Mouse (Mus musculus) limb, embryonic 14.5 days (tissue): ENCODE data around the gene Il1rap. TPM values are rescaled to one million over a fixed set of nuclear protein-coding genes. Genes with fewer than 3 reads are reported as not detected.

Experiments used
- ATAC-seq: fragments of 200-750 bp; cut with Nextera tagmentation; 2 replicates; pipeline ENCODE4 v1.8.0; 2017; ENCODE audit warnings: low read depth, moderate number of reproducible peaks, moderate TSS enrichment; ENCODE audit not compliant: low FRiP score
- DNase-seq: peaks from one replicate; pipeline ENCODE4 v3.0.0-alpha.2; 2015; ENCODE audit warnings: low spot score
- H3K27ac ChIP-seq: fragments of 300-500 bp; sonication (generic); replicated peaks from 2 replicates; pipeline ENCODE4 v1.5.1; 2014; ENCODE audit warnings: low read depth, mild to moderate bottlenecking, low read length, moderate library complexity, mixed read lengths
- H3K27me3 ChIP-seq: fragments of 300-500 bp; sonication (generic); 2 replicates; pipeline ENCODE4 v1.6.1; 2014; ENCODE audit warnings: low read length, mixed read lengths; ENCODE audit not compliant: control insufficient read depth, insufficient read depth
- H3K36me3 ChIP-seq: fragments of 300-500 bp; sonication (generic); 2 replicates; pipeline ENCODE4 v1.6.1; 2014; ENCODE audit warnings: mild to moderate bottlenecking, low read length, moderate library complexity, mixed read lengths; ENCODE audit not compliant: control insufficient read depth, insufficient read depth
- H3K4me1 ChIP-seq: fragments of 300-500 bp; sonication (generic); 2 replicates; pipeline ENCODE4 v1.6.1; 2014; ENCODE audit warnings: antibody characterized with exemption, low read length, mixed read lengths; ENCODE audit not compliant: control insufficient read depth, insufficient read depth
- H3K4me2 ChIP-seq: fragments of 300-500 bp; sonication (generic); replicated peaks from 2 replicates; pipeline ENCODE4 v1.6.1; 2014; ENCODE audit warnings: low read depth, mild to moderate bottlenecking, low read length, moderate library complexity; ENCODE audit not compliant: severe bottlenecking
- H3K4me3 ChIP-seq: fragments of 300-500 bp; sonication (generic); replicated peaks from 2 replicates; pipeline ENCODE4 v1.5.1; 2014; ENCODE audit warnings: low read length
- H3K9ac ChIP-seq: fragments of 300-500 bp; sonication (generic); 2 replicates; pipeline ENCODE4 v1.6.1; 2014; ENCODE audit warnings: mild to moderate bottlenecking, low read depth, low read length, moderate library complexity; ENCODE audit not compliant: severe bottlenecking
- H3K9me3 ChIP-seq: fragments of 300-500 bp; sonication (generic); 2 replicates; pipeline ENCODE4 v1.6.1; 2016; ENCODE audit warnings: low read length; ENCODE audit not compliant: control insufficient read depth
- POLR2A ChIP-seq: fragments of 200-500 bp; IDR thresholded peaks from 2 replicates; pipeline ENCODE4 v1.8.0; 2012; ENCODE audit warnings: inconsistent platforms, mild to moderate bottlenecking, moderate library complexity, borderline replicate concordance; ENCODE audit not compliant: insufficient read depth, insufficient read length; ENCODE audit errors: extremely low read depth
- WGBS: fragments of 180-500 bp; shearing (Covaris S2); extraction: QIAGEN DNeasy Blood & Tissue Kit; methylation state at CpG from one replicate; pipeline ENCODE4 v1.1.7; 2014; 5-methylcytosine and 5-hydroxymethylcytosine counted together
- polyA plus RNA-seq, 2 experiments: library from polyadenylated mRNA; depleted of rRNA in 1 of 2; stranded (reverse) in 1 of 2; unstranded in 1 of 2; fragments of >200 nt; fragmentation: Nextera tagmentation in 1 of 2; extraction: Ambion mirVana in 1 of 2; gene quantifications; 2 replicates each; pipeline versions ENCODE4 v1.2.1 to v1.2.3; 2012 to 2014

Il1rap gene
- polyA plus RNA-seq, 2 experiments = 6.9 to 9.5 TPM

DNA sequence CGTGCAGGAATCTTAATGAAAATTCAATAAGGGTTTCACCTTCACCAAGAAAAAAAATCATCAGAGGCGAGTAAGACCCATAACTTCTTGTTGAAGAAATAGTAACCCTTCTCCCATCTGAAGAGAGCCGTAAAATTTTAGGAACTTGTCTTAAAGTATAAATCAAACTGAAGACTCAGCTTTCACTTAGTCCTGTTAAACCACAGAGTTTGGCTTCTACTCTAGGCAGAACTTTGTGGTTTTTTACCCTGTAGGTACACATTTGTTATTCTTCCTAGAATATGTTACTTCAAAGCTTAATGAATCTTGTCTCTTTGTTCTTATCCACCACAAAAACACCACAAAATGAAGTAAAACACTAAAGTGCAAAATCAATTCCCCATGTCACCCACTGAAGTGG is 29.3 kb upstream of the Il1rap start:
- no peak for TF ChIP-seq POLR2A
- Histone ChIP-seq H3K27me3 (no peaks in the 10 kb centered on the region), H3K36me3 (no peaks in the 10 kb centered on the region), H3K9ac (no peak overlapping the region), H3K4me1 (no peaks in the 10 kb centered on the region), H3K27ac (no peak overlapping the region), H3K9me3 (no peaks in the 10 kb centered on the region), H3K4me3 (no peak overlapping the region), H3K4me2 (no peak overlapping the region)
- no peak for DNase-seq
- no peak for ATAC-seq
- 39% methylated on average over 3 of the region's 3 CpGs for WGBS

DNA sequence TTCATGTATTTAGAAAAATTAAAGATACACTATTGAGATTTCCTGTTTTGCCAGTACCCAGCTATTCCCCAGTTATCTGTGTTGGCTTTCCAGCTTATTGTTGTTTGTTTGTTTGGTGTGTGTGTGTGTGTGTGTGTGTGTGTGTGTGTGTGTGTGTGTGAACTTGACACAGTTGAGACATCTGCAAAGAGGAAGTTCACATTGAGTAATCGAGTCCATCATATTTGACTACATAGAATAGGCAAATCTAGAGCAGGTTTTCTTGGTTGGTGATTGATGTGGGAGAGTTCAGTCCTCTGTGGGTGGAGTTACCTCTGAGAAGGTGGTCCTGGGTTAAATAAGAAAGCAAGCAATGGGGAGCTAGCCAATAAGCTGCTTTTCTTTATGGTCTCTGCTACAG is 22.7 kb upstream of the Il1rap start:
- 95% methylated on average over 1 of the region's 1 CpGs for WGBS
- H3K9me3 ChIP-seq = no peaks in the 10 kb centered on the region

DNA sequence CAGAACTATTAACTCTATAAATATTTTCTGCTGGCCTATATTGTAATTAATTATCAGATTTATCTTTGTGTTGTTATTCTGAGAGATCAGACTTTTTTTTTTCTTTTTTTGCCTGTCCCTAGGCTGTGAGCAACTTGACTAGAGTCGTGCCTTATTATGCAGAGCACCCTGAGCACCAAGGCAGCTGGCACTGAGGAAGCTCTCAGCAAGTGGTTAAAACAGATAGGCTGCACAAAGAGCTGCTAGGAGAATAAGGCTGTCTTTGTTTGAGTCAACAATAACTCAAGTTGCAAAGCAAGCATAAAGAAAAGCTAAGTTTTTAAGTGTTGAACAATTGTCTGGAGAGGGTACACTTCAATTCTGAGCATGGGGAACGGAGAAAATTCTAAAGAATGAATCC is 19.8 kb upstream of the Il1rap start:
- Histone ChIP-seq H3K4me1 (no peaks in the 10 kb centered on the region), H3K4me3 (no peak overlapping the region), H3K27ac (no peak overlapping the region), H3K4me2 (no peak overlapping the region), H3K36me3 (no peaks in the 10 kb centered on the region), H3K9me3 (no peaks in the 10 kb centered on the region), H3K9ac (no peak overlapping the region), H3K27me3 (no peaks in the 10 kb centered on the region)
- no peak for TF ChIP-seq POLR2A
- ATAC-seq (no peak), DNase-seq (no peak)
- 60% methylated on average over 2 of the region's 2 CpGs for WGBS

More for the DNA sequence above, 22.7 kb upstream of the Il1rap start:
- H3K4me3 ChIP-seq = no peak overlapping the region
- DNase-seq (no peak), ATAC-seq (no peak)
- H3K4me2 ChIP-seq = no peak overlapping the region
- TF ChIP-seq POLR2A = no peak
- no peaks in the 10 kb centered on the region for H3K27me3 ChIP-seq
- no peak overlapping the region for H3K27ac ChIP-seq
- no peaks in the 10 kb centered on the region for H3K4me1 ChIP-seq
- H3K9ac ChIP-seq = no peak overlapping the region
- H3K36me3 ChIP-seq = no peaks in the 10 kb centered on the region

DNA sequence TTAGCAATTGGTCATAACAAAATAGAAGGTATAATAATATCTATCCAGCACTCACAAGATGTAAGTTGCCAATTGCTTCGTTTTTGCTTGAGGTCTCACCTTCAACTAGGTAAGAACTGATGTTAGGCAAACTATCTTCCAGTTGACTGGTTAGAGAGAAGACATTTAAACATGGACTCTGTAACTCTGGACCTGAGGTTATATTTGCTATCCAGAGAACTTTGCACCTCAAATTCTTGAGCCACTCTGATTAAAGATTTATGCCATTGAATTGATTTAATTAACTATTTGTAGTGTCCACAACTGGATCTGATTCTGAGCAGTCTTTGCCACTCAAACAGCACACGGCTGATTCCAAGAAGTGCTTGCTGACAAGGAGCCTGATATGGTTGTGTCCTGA is 18.7 kb upstream of the Il1rap start:
- H3K4me3 ChIP-seq = no peak overlapping the region
- no peaks in the 10 kb centered on the region for H3K9me3 ChIP-seq
- no peaks in the 10 kb centered on the region for H3K27me3 ChIP-seq
- no peaks in the 10 kb centered on the region for H3K4me1 ChIP-seq
- DNase-seq (no peak), ATAC-seq (no peak)
- no peak for TF ChIP-seq POLR2A
- H3K9ac ChIP-seq = no peak overlapping the region
- WGBS = 69% methylated on average over 2 of the region's 2 CpGs
- H3K36me3 ChIP-seq = no peaks in the 10 kb centered on the region
- H3K27ac ChIP-seq = no peak overlapping the region
- H3K4me2 ChIP-seq = no peak overlapping the region

DNA sequence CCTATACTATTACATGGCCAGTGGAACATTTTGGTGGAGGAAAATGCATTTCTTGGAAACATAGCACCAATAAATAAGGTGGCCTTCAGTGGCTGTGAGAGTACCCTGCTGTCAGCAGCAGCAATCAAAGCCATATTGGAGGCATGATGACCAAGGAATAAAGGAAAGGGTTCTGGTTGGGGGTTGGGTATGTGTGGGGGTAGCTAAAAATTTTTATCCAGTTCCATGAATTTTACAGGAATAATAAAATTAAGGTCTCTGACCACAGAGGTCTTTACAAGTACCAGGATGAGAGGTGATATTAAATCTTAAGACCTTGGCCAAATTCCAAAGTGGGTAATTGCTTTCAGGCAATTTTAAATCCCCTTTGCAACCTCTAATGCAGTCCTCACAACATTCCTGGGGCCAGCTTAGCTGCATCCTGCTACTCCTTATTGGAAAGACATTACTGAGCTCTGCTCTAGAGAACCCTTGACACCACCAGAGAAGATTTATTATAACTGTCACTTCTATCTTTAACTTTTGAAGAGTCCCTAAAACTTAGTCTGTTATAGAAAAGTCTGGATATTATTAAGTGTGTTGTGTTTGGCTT is 12.0 kb upstream of the Il1rap start:
- ATAC-seq = no peak
- Histone ChIP-seq H3K4me1 (peaks cover 11% of the 10 kb centered on the region; the same call in 1 of the 2 replicates), H3K27ac (no peak overlapping the region), H3K4me3 (no peak overlapping the region), H3K9ac (no peak overlapping the region), H3K27me3 (no peaks in the 10 kb centered on the region), H3K9me3 (no peaks in the 10 kb centered on the region), H3K4me2 (no peak overlapping the region), H3K36me3 (no peaks in the 10 kb centered on the region)
- peak; percentile 22 for DNase-seq
- TF ChIP-seq POLR2A = no peak

DNA sequence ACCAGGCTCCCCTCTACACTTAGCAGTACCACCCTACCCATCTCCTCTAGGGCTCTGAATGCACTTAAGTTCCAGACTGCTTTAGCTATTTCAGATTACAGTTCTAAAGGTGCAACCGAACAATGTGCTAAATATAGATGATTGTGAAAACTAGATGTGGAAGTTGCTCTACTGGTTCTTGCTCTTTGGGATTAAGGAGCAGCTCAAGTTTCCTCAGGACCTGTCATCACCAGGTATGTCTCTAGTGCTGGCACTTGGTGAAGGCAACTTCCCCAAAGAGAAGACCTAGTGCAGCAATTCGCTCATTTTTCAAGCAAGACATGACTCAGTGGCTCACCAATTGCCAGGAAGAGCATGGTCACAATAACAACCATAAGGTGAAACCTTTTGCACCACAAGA is 9.7 kb upstream of the Il1rap start:
- H3K27me3 ChIP-seq = no peaks in the 10 kb centered on the region
- H3K4me3 ChIP-seq = no peak overlapping the region
- ATAC-seq = no peak
- no peak overlapping the region for H3K4me2 ChIP-seq
- H3K9ac ChIP-seq = no peak overlapping the region
- TF ChIP-seq POLR2A = no peak
- no peaks in the 10 kb centered on the region for H3K36me3 ChIP-seq
- WGBS = 75% methylated on average over 2 of the region's 2 CpGs
- no peak overlapping the region for H3K27ac ChIP-seq
- no peak for DNase-seq
- H3K4me1 ChIP-seq = peaks cover 11% of the 10 kb centered on the region; the same call in 1 of the 2 replicates
- no peaks in the 10 kb centered on the region for H3K9me3 ChIP-seq
